Comparison of ENCODE assay signal across 9 mouse cellular contexts in the genomic region with DNA sequence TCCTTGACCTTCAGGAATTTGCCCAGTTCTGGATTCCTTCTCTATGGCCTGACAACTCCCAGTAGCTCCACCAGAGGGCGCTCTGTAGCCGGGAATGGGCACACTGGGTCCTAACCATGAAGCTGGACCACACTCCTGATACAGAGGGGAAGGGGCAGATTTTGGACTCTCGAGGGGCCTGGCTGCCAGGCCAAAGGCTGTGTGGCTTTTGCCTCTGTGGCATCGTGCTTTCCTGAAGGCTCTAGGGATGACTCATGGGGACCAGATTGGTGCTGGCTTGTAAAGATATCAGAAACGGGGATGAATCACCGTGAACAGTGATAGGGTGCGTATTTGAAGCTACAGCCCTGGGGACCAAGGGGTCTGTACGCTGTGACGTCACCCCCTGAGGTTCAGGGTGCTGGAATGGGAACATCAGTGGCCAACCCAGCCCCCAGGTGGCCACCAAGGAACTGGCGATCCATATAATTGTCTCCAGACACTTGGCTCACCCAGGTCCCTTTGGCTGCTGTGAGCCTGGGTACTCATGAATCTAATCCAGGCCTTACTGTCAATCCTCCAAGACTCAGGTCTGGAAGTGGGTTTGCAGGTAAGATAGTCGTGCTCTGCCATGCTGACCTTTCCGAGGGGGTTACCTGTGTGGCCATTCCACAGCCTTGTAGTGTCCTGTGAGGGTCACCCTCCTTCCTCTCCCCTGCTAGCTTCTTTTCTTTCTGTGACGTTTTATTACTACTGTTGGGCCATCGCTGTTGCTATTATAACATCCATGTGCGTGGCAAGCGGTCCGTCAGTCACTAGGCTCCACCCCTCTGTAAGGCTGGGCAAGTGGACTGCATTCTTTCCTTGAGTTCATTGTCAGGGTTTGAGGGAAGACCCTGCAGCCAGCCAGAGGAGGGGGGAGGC. TPM values are rescaled to one million over a fixed set of nuclear protein-coding genes. Genes with fewer than 3 reads are reported as not detected.
DNase-seq lines count a peak whose midpoint lies in the region; ATAC-seq and TF ChIP-seq lines count a peak whose summit lies in the region.
"Had no signal": no experiment of that assay in that cellular context is flagged by ENCODE, and none has a peak within 500 bp of the region (broad histone marks: within the 10 kb centered on the region; RNA-seq: fewer than 3 reads in every experiment).

No protein-coding gene starts in this region.

- no peaks in the 10 kb centered on the region for H3K4me1 ChIP-seq in forebrain, postnatal 0 days (ENCODE audit: insufficient read depth)
- H3K4me1 ChIP-seq in hindbrain, embryonic 11.5 days (replicated peaks; ENCODE audit: control insufficient read depth, insufficient read depth, low read length), result no peaks in the 10 kb centered on the region; the same call in 1 of the 2 replicates

- DNase-seq in layer of hippocampus, adult 11-12 months (ENCODE audit: low spot score), result peak; percentile 80
- no peak for DNase-seq in layer of hippocampus, adult 9-10 months (ENCODE audit: low spot score)
- DNase-seq in cerebellum, adult 11-12 months, result peak; percentile 72
- DNase-seq in forebrain, postnatal 0 days, result peak; percentile 79
- DNase-seq in hindbrain, embryonic 11.5 days (ENCODE audit: low spot score), result peak; percentile 84
- DNase-seq in layer of hippocampus, postnatal 36 days, result peak; percentile 77 to 78
- DNase-seq in spleen, postnatal 4 days (ENCODE audit: low spot score in 2 of 2), result peak; percentile 42 to 80

- TF ChIP-seq CTCF in forebrain, postnatal 0 days (IDR thresholded peaks at IDR 0.05; ENCODE audit: low read depth), result peak; percentile 94

- no peak overlapping the region for H3K4me3 ChIP-seq in forebrain, postnatal 0 days (ENCODE audit: low read depth, low read length)
- H3K4me3 ChIP-seq in hindbrain, embryonic 11.5 days (ENCODE audit: low read depth, low read length), result no peak overlapping the region
- H3K4me3 ChIP-seq: limb, embryonic 12.5 days had no signal

- H3K9ac ChIP-seq in forebrain, postnatal 0 days, result no peak overlapping the region
- H3K9ac ChIP-seq in hindbrain, embryonic 11.5 days (ENCODE audit: low read depth, low read length), result no peak overlapping the region
- H3K9ac ChIP-seq: limb, embryonic 12.5 days had no signal

- no peaks in the 10 kb centered on the region for H3K27me3 ChIP-seq in forebrain, postnatal 0 days (ENCODE audit: insufficient read depth, low read length)
- H3K27me3 ChIP-seq in hindbrain, embryonic 11.5 days (ENCODE audit: control insufficient read depth, insufficient read depth, low read length), result no peaks in the 10 kb centered on the region
- H3K27me3 ChIP-seq: limb, embryonic 12.5 days had no signal

- no peak overlapping the region for H3K27ac ChIP-seq in forebrain, postnatal 0 days (ENCODE audit: low read depth, low read length)
- no peak overlapping the region for H3K27ac ChIP-seq in hindbrain, embryonic 11.5 days (ENCODE audit: low read depth, low read length)
- H3K27ac ChIP-seq: limb, embryonic 12.5 days had no signal

- no peaks in the 10 kb centered on the region for H3K36me3 ChIP-seq in forebrain, postnatal 0 days (ENCODE audit: insufficient read depth)
- no peaks in the 10 kb centered on the region for H3K36me3 ChIP-seq in hindbrain, embryonic 11.5 days (ENCODE audit: control insufficient read depth, insufficient read depth, low read length)
- H3K36me3 ChIP-seq: limb, embryonic 12.5 days had no signal

- H3K4me2 ChIP-seq in forebrain, postnatal 0 days (ENCODE audit: low read depth), result no peak overlapping the region
- H3K4me2 ChIP-seq in hindbrain, embryonic 11.5 days (replicated peaks; ENCODE audit: low read depth, low read length), result no peak overlapping the region
- H3K4me2 ChIP-seq: limb, embryonic 12.5 days had no signal

- no peaks in the 10 kb centered on the region for H3K9me3 ChIP-seq in forebrain, postnatal 0 days (ENCODE audit: low read length)
- no peaks in the 10 kb centered on the region for H3K9me3 ChIP-seq in hindbrain, embryonic 11.5 days (ENCODE audit: control insufficient read depth, low read length)
- H3K9me3 ChIP-seq: limb, embryonic 12.5 days had no signal

- peak; percentile 68 for ATAC-seq in forebrain, postnatal 0 days
- peak; percentile 57; the same call in 1 of the 2 replicates for ATAC-seq in hindbrain, embryonic 11.5 days (ENCODE audit: low FRiP score)
- ATAC-seq in monocyte, adult 5-6 weeks (replicated peaks; ENCODE audit: insufficient number of reproducible peaks, low FRiP score, low TSS enrichment, poor library complexity, severe bottlenecking), result peak; percentile 64; the same call in 1 of the 2 replicates

- 52% methylated on average over 17 of the region's 17 CpGs for WGBS in forebrain, postnatal 0 days
- WGBS in hindbrain, embryonic 11.5 days, result 54% methylated on average over 17 of the region's 17 CpGs

RNA-seq across cellular contexts. Expression of a gene that starts 17.0 kb away (rescaled TPM):
- total RNA-seq in forebrain, postnatal 0 days (2014; rRNA removed), result 59.3 and 67.3 TPM in 2 replicates
- 54.0 and 68.4 TPM in 2 replicates for polyA plus RNA-seq in forebrain, postnatal 0 days (2015; fragmentation: Nextera tagmentation; extraction: Ambion mirVana)
- polyA plus RNA-seq in hindbrain, embryonic 11.5 days (2014; fragmentation: Nextera tagmentation; extraction: Ambion mirVana), result 61.6 and 79.7 TPM in 2 replicates
- 10 to 100 TPM; 44.7 to 48.8 TPM for total RNA-seq in layer of hippocampus, postnatal 36 days (2021)
- not detected in 3 replicates for total RNA-seq in monocyte, adult 5-6 weeks (2017)

Comparison
In these comparisons a context has a peak if more than half of its experiments do, and no peak if none do; other contexts are left out.
1. RNA of a gene that starts 17.0 kb away (total RNA-seq): 59.3 to 67.3 TPM in forebrain, postnatal 0 days and 44.7 to 48.8 TPM in layer of hippocampus, postnatal 36 days; not detected in monocyte, adult 5-6 weeks; every median in the first group is over 10 times any median in the second.
2. Peak in every context shown above with its lines, with median percentiles within 50 percentile points of each other: ATAC-seq.